In genomic region chr12:104742247-104742646, GRCm38 (mm10) we compare ENCODE assay signal across 17 mouse cellular contexts. TPM values are rescaled to one million over a fixed set of nuclear protein-coding genes. Genes with fewer than 3 reads are reported as not detected.
DNase-seq lines count a peak whose midpoint lies in the region; ATAC-seq and TF ChIP-seq lines count a peak whose summit lies in the region.
"Had no signal": no experiment of that assay in that cellular context is flagged by ENCODE, and none has a peak within 500 bp of the region (broad histone marks: within the 10 kb centered on the region; RNA-seq: fewer than 3 reads in every experiment).

No protein-coding gene starts in this region.

- no peak for ATAC-seq in liver, embryonic 14.5 days (ENCODE audit: insufficient read depth)
- ATAC-seq in liver, embryonic 11.5 days (replicated peaks; ENCODE audit: low FRiP score) = no peak; the same call in 1 of the 2 replicates
- ATAC-seq in megakaryocyte, adult 5-6 weeks (ENCODE audit: poor library complexity, severe bottlenecking) = peak; percentile 99
- no peak for ATAC-seq in hindbrain, embryonic 14.5 days (ENCODE audit: low FRiP score)
- ATAC-seq: activated CD4-positive, CD25-positive, alpha-beta regulatory T cell, adult 4 months; forebrain, embryonic 13.5 days had no signal

- H3K9me3 ChIP-seq in liver, embryonic 14.5 days (ENCODE audit: control insufficient read depth, low read length) = no peaks in the 10 kb centered on the region
- H3K9me3 ChIP-seq in liver, embryonic 11.5 days (ENCODE audit: control insufficient read depth, low read length) = no peaks in the 10 kb centered on the region
- no peaks in the 10 kb centered on the region for H3K9me3 ChIP-seq in hindbrain, embryonic 14.5 days (ENCODE audit: control insufficient read depth, low read length)
- H3K9me3 ChIP-seq: embryonic facial prominence, embryonic 15.5 days; forebrain, embryonic 13.5 days; hindbrain, embryonic 15.5 days; neural tube, embryonic 12.5 days had no signal

- H3K9ac ChIP-seq in liver, embryonic 14.5 days (replicated peaks) = no peak overlapping the region
- no peak overlapping the region for H3K9ac ChIP-seq in liver, embryonic 11.5 days (ENCODE audit: low read depth, low read length)
- no peak overlapping the region for H3K9ac ChIP-seq in hindbrain, embryonic 14.5 days
- H3K9ac ChIP-seq: embryonic facial prominence, embryonic 15.5 days; forebrain, embryonic 13.5 days; hindbrain, embryonic 15.5 days; neural tube, embryonic 12.5 days had no signal

- peak; percentile 32 for TF ChIP-seq CTCF in gastrocnemius, adult 2 months (IDR thresholded peaks at IDR 0.05)
- TF ChIP-seq CTCF in liver, embryonic 14.5 days (IDR thresholded peaks at IDR 0.05; ENCODE audit: low read depth) = peak; percentile 24; the same call in 1 of the 2 replicates

- peak overlapping the region; percentile 24; the same call in 1 of the 2 replicates for H3K27ac ChIP-seq in gastrocnemius, adult 2 months
- no peak overlapping the region for H3K27ac ChIP-seq in liver, embryonic 14.5 days
- no peak overlapping the region for H3K27ac ChIP-seq in liver, embryonic 11.5 days (ENCODE audit: low read depth, low read length)
- H3K27ac ChIP-seq in hindbrain, embryonic 14.5 days = no peak overlapping the region
- H3K27ac ChIP-seq: embryonic facial prominence, embryonic 15.5 days; forebrain, embryonic 13.5 days; hindbrain, embryonic 15.5 days; neural tube, embryonic 12.5 days had no signal

- H3K36me3 ChIP-seq in liver, embryonic 14.5 days (replicated peaks; ENCODE audit: control insufficient read depth, insufficient read depth, low read depth) = peaks cover 7% of the 10 kb centered on the region
- H3K36me3 ChIP-seq in liver, embryonic 11.5 days (ENCODE audit: control insufficient read depth, insufficient read depth, low read length) = no peaks in the 10 kb centered on the region
- H3K36me3 ChIP-seq in hindbrain, embryonic 14.5 days (replicated peaks; ENCODE audit: control insufficient read depth, insufficient read depth) = no peaks in the 10 kb centered on the region
- H3K36me3 ChIP-seq: hindbrain, embryonic 15.5 days; neural tube, embryonic 12.5 days had no signal

- WGBS in liver, embryonic 14.5 days (ENCODE audit: insufficient replicate concordance) = 26% methylated on average over 6 of the region's 6 CpGs
- 44% methylated on average over 6 of the region's 6 CpGs for WGBS in liver, embryonic 11.5 days
- WGBS in hindbrain, embryonic 14.5 days = 87% methylated on average over 6 of the region's 6 CpGs

- no peak for TF ChIP-seq EP300 in liver, embryonic 14.5 days (IDR thresholded peaks at IDR 0.05; ENCODE audit: low read depth)

- peaks cover 0 to 10% of the 10 kb centered on the region in 2 experiments; a peak in 3 of 4 replicates for H3K4me1 ChIP-seq in liver, embryonic 14.5 days (replicated peaks; ENCODE audit: control insufficient read depth in 2 of 2, insufficient read depth in 2 of 2, low read length in 1 of 2)
- H3K4me1 ChIP-seq in liver, embryonic 11.5 days (replicated peaks; ENCODE audit: control insufficient read depth, insufficient read depth, low read length) = peaks cover 9% of the 10 kb centered on the region; the same call in 1 of the 2 replicates
- H3K4me1 ChIP-seq in hindbrain, embryonic 14.5 days (replicated peaks; ENCODE audit: control insufficient read depth, insufficient read depth, low read length) = peaks cover 36% of the 10 kb centered on the region

- DNase-seq in gastrocnemius, adult 2 months = no peak
- DNase-seq in gastrocnemius, postnatal 36 days = no peak
- no peak for DNase-seq in liver, embryonic 14.5 days (ENCODE audit: low read depth in 3 of 3, low spot score in 3 of 3)
- no peak for DNase-seq in liver, embryonic 11.5 days (ENCODE audit: low spot score)
- DNase-seq in B cell, adult 2 months = peak; percentile 59 to 68
- DNase-seq in hindbrain, embryonic 14.5 days (ENCODE audit: low spot score) = no peak
- no peak for DNase-seq in layer of hippocampus, adult 11-12 months (ENCODE audit: low spot score)
- DNase-seq: kidney, adult 9 months; layer of hippocampus, adult 9-11 months; left cerebral cortex, postnatal 4 days; midbrain, embryonic 14.5 days had no signal

- intact Hi-C loops in gastrocnemius, adult 2 months (cut with DNase I) = no loop called here
- intact Hi-C loops in gastrocnemius, postnatal 36 days (cut with DNase I) = no loop called here

- no peak overlapping the region; the same call in 1 of the 2 replicates for H3K4me3 ChIP-seq in gastrocnemius, adult 2 months
- H3K4me3 ChIP-seq in liver, embryonic 14.5 days (ENCODE audit: insufficient read depth in 1 of 2, low read depth in 2 of 2, low read length in 2 of 2) = no peak overlapping the region
- no peak overlapping the region for H3K4me3 ChIP-seq in liver, embryonic 11.5 days (ENCODE audit: low read depth, low read length)
- H3K4me3 ChIP-seq in hindbrain, embryonic 14.5 days (replicated peaks; ENCODE audit: low read length) = no peak overlapping the region
- H3K4me3 ChIP-seq: embryonic facial prominence, embryonic 15.5 days; forebrain, embryonic 13.5 days; hindbrain, embryonic 15.5 days; neural tube, embryonic 12.5 days had no signal

- H3K4me2 ChIP-seq in liver, embryonic 14.5 days (ENCODE audit: low read depth) = no peak overlapping the region
- no peak overlapping the region for H3K4me2 ChIP-seq in liver, embryonic 11.5 days
- no peak overlapping the region for H3K4me2 ChIP-seq in hindbrain, embryonic 14.5 days (replicated peaks)
- H3K4me2 ChIP-seq: embryonic facial prominence, embryonic 15.5 days; forebrain, embryonic 13.5 days; hindbrain, embryonic 15.5 days; neural tube, embryonic 12.5 days had no signal

- H3K27me3 ChIP-seq in liver, embryonic 14.5 days (ENCODE audit: control insufficient read depth, insufficient read depth, low read length) = no peaks in the 10 kb centered on the region
- H3K27me3 ChIP-seq in liver, embryonic 11.5 days (replicated peaks; ENCODE audit: control insufficient read depth, insufficient read depth, low read length) = no peaks in the 10 kb centered on the region
- H3K27me3 ChIP-seq in hindbrain, embryonic 14.5 days (ENCODE audit: control insufficient read depth, insufficient read depth, low read length) = no peaks in the 10 kb centered on the region
- H3K27me3 ChIP-seq: embryonic facial prominence, embryonic 15.5 days; forebrain, embryonic 13.5 days; hindbrain, embryonic 15.5 days; neural tube, embryonic 12.5 days had no signal

RNA-seq across cellular contexts. Expression of gene Dicer1, which starts 9.5 kb away (rescaled TPM):
- total RNA-seq in gastrocnemius, adult 2 months (2021) = 10 to 100 TPM; 35.0 to 38.0 TPM
- total RNA-seq in gastrocnemius, postnatal 36 days (2021) = 10 to 100 TPM; 29.9 to 34.9 TPM
- polyA plus RNA-seq in liver, embryonic 14.5 days (2012; rRNA removed) = 4.4 and 5.9 TPM in 2 replicates
- 6.4 and 6.6 TPM in 2 replicates for polyA plus RNA-seq in liver, embryonic 14.5 days (2014; fragmentation: Nextera tagmentation; extraction: Ambion mirVana)
- 13.8 and 15.4 TPM in 2 replicates for polyA plus RNA-seq in liver, embryonic 11.5 days (2014; fragmentation: Nextera tagmentation; extraction: Ambion mirVana)
- 33.5 and 40.3 TPM in 2 replicates for total RNA-seq in megakaryocyte, adult 5-6 weeks (2015)
- 24.5 and 41.5 TPM in 2 replicates for total RNA-seq in megakaryocyte, adult 5-6 weeks (2017)
- 28.0 and 36.7 TPM in 2 replicates for polyA plus RNA-seq in hindbrain, embryonic 14.5 days (2014; fragmentation: Nextera tagmentation; extraction: Ambion mirVana)

Comparison
In these comparisons a context has a peak if more than half of its experiments do, and no peak if none do; other contexts are left out.
1. DNase-seq: peak in B cell, adult 2 months (2 of 2); none in gastrocnemius, adult 2 months (single experiment), gastrocnemius, postnatal 36 days (0 of 2), liver, embryonic 14.5 days (0 of 3), liver, embryonic 11.5 days (single experiment), hindbrain, embryonic 14.5 days (single experiment) and layer of hippocampus, adult 11-12 months (single experiment).